Mouse (Mus musculus): ENCODE measurements around the gene Kif26b. TPM values are rescaled to one million over a fixed set of nuclear protein-coding genes. Genes with fewer than 3 reads are reported as not detected.

Kif26b gene
- polyA plus RNA-seq, 1 experiment from 2014 or later: 0.44 TPM

GRCm38 (mm10) chr1:178917194-178917902 is 388.4 kb downstream of the Kif26b start:
- Histone ChIP-seq H3K4me2 (replicated peaks; ENCODE audit: low read depth, low read length) (no peak overlapping the region; the same call in 1 of the 2 replicates), H3K27me3 (replicated peaks; ENCODE audit: insufficient read depth, low read length) (0 out of 2 replicates have a peak, but pooled peaks cover 7% of the 10 kb centered on the region), H3K27ac (ENCODE audit: low read length) (no peak overlapping the region), H3K9ac (replicated peaks; ENCODE audit: low read depth) (no peak overlapping the region), H3K36me3 (ENCODE audit: insufficient read depth, low read length) (no peaks in the 10 kb centered on the region), H3K4me1 (ENCODE audit: insufficient read depth, low read depth, low read length) (no peaks in the 10 kb centered on the region), H3K9me3 (ENCODE audit: low read length) (no peaks in the 10 kb centered on the region), H3K4me3 (ENCODE audit: low read depth, low read length) (no peak overlapping the region)
- TF ChIP-seq EP300 (IDR thresholded peaks at IDR 0.05) (no peak), CTCF (IDR thresholded peaks at IDR 0.05) (peak; percentile 29; the same call in 1 of the 2 replicates)
- DNase-seq (ENCODE audit: low spot score) (peak; percentile 44), ATAC-seq (peak; percentile 40)
- WGBS: 52% methylated on average over 29 of the region's 31 CpGs

DNA sequence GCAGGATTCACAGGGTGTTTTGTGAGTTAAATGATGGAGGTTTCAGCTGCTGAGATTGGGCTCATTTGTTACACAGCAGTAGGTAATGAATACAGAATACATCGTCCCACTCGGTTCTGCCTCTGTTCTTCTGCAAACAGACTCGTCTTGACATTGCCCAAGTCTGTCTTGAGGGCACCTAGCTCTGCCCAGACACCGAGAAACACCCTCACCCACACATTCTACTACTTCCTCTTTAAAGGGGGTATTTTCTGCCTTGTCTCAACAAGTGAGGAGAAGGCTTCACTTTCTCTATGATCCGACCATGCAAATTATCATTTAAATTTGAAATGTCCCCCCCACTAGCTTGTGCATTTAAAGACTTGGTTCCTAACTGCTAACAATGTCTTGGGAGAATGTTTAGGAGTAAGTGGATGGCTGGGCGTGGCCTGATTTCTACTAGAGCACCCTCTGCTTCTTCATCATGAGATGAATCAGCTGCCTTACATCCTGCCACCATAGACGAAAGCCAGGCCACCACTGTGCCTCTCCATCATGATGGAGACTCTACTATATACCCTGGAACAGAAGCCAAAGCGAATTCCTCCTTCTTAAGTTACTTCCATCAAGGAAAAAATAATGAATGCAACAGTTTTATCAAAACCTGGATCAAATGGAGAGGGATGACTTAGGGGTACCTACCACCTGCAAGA is 395.7 kb downstream of the Kif26b start:
- Histone ChIP-seq H3K4me1 (ENCODE audit: insufficient read depth, low read depth, low read length) (no peaks in the 10 kb centered on the region), H3K27ac (ENCODE audit: low read length) (no peak overlapping the region), H3K27me3 (replicated peaks; ENCODE audit: insufficient read depth, low read length) (no peaks in the 10 kb centered on the region), H3K4me3 (ENCODE audit: low read depth, low read length) (no peak overlapping the region), H3K4me2 (replicated peaks; ENCODE audit: low read depth, low read length) (no peak overlapping the region), H3K9me3 (ENCODE audit: low read length) (no peaks in the 10 kb centered on the region), H3K9ac (replicated peaks; ENCODE audit: low read depth) (no peak overlapping the region), H3K36me3 (ENCODE audit: insufficient read depth, low read length) (no peaks in the 10 kb centered on the region)
- ATAC-seq (no peak), DNase-seq (ENCODE audit: low spot score) (no peak)
- TF ChIP-seq CTCF (IDR thresholded peaks at IDR 0.05) (no peak), EP300 (IDR thresholded peaks at IDR 0.05) (no peak)
- WGBS: 72% methylated on average over 8 of the region's 8 CpGs

DNA sequence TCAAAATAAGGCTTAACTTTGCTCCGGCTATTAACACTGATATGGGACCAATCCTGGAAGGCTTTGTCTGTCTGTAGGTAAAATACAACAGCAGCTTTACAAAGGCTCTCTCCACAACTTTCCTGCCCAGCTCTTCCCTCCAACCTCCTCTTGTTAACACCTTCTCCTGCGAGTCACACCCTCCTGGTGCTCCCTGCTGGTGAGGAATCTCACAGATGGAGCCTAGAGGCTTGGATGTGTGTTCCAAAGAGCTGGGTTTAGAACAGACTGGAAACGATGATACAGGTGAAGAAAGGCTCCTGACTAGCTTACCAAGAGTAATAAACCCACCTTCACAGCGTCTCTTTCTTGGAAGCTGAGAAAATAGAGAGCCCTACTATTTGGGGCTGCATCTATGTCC is 400.6 kb downstream of the Kif26b start:
- DNase-seq (ENCODE audit: low spot score) (no peak), ATAC-seq (no peak)
- no peak overlapping the region for H3K9ac ChIP-seq (replicated peaks; ENCODE audit: low read depth)
- no peaks in the 10 kb centered on the region for H3K9me3 ChIP-seq (ENCODE audit: low read length)
- H3K27me3 ChIP-seq (replicated peaks; ENCODE audit: insufficient read depth, low read length): no peaks in the 10 kb centered on the region
- H3K4me1 ChIP-seq (ENCODE audit: insufficient read depth, low read depth, low read length): no peaks in the 10 kb centered on the region
- no peak overlapping the region for H3K4me2 ChIP-seq (replicated peaks; ENCODE audit: low read depth, low read length)
- WGBS: 48% methylated on average over 4 of the region's 4 CpGs
- H3K4me3 ChIP-seq (ENCODE audit: low read depth, low read length): no peak overlapping the region
- no peak for TF ChIP-seq EP300 (IDR thresholded peaks at IDR 0.05)
- no peak for TF ChIP-seq CTCF (IDR thresholded peaks at IDR 0.05)
- no peaks in the 10 kb centered on the region for H3K36me3 ChIP-seq (ENCODE audit: insufficient read depth, low read length)
- no peak overlapping the region for H3K27ac ChIP-seq (ENCODE audit: low read length)

- WGBS: 87% methylated on average over 6 of the region's 6 CpGs
- no peak overlapping the region for H3K27ac ChIP-seq (ENCODE audit: low read length)
- H3K27me3 ChIP-seq (replicated peaks; ENCODE audit: insufficient read depth, low read length): no peaks in the 10 kb centered on the region
- no peaks in the 10 kb centered on the region for H3K9me3 ChIP-seq (ENCODE audit: low read length)
- DNase-seq (ENCODE audit: low spot score) (no peak), ATAC-seq (no peak)
- no peaks in the 10 kb centered on the region for H3K4me1 ChIP-seq (ENCODE audit: insufficient read depth, low read depth, low read length)
- no peak for TF ChIP-seq CTCF (IDR thresholded peaks at IDR 0.05)
- TF ChIP-seq EP300 (IDR thresholded peaks at IDR 0.05): no peak
- no peak overlapping the region for H3K9ac ChIP-seq (replicated peaks; ENCODE audit: low read depth)
- no peak overlapping the region for H3K4me2 ChIP-seq (replicated peaks; ENCODE audit: low read depth, low read length)
- H3K36me3 ChIP-seq (ENCODE audit: insufficient read depth, low read length): no peaks in the 10 kb centered on the region
- no peak overlapping the region for H3K4me3 ChIP-seq (ENCODE audit: low read depth, low read length)
These were observed 405.2 kb downstream of the Kif26b start for GRCm38 (mm10) chr1:178933953-178934637.

DNA sequence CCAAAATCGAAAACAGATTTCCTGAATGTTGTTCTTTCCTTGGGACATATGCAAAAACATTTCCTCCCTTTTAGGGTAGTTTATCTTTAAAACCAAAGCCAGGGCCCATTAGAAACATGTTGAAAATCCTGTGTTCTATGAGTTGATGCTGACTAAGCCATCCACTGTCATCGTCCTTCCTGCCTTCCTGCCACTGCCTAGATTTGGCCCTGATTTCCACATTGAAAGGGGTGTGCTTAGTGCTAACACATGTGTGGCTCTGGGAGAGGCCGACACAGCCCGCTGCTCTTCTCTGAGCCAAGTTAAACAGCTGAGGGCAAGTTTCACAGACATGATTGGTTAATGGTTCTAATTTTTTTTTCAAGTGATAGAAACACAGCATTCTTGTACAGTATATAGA is 407.5 kb downstream of the Kif26b start:
- Histone ChIP-seq H3K4me2 (replicated peaks; ENCODE audit: low read depth, low read length) (no peak overlapping the region), H3K36me3 (ENCODE audit: insufficient read depth, low read length) (no peaks in the 10 kb centered on the region), H3K9ac (replicated peaks; ENCODE audit: low read depth) (no peak overlapping the region), H3K27me3 (replicated peaks; ENCODE audit: insufficient read depth, low read length) (no peaks in the 10 kb centered on the region), H3K9me3 (ENCODE audit: low read length) (no peaks in the 10 kb centered on the region), H3K27ac (ENCODE audit: low read length) (no peak overlapping the region), H3K4me3 (ENCODE audit: low read depth, low read length) (no peak overlapping the region), H3K4me1 (ENCODE audit: insufficient read depth, low read depth, low read length) (no peaks in the 10 kb centered on the region)
- ATAC-seq (peak; percentile 83), DNase-seq (ENCODE audit: low spot score) (peak; percentile 50)
- TF ChIP-seq EP300 (IDR thresholded peaks at IDR 0.05): no peak
- no peak for TF ChIP-seq CTCF (IDR thresholded peaks at IDR 0.05)
- WGBS: 39% methylated on average over 4 of the region's 4 CpGs

DNA sequence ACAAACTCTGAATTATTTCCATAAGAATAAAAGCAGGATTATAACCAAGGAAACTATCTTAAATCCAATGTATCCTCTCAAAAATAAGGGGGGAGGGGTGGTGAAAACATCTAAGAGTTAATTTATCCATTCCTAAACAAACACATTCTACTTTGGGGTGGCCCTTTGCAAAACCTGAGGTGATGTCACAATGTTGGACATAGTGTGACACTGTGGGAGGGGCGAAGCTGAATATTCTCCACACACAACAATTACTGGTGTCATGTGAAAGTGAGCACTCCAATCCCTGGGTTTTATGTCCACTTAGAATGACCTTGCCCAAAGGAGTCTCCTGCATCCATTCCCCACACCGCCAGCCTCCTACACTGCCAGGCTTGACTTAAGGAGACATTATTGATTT is 408.1 kb downstream of the Kif26b start:
- no peak for TF ChIP-seq CTCF (IDR thresholded peaks at IDR 0.05)
- no peak for TF ChIP-seq EP300 (IDR thresholded peaks at IDR 0.05)
- H3K36me3 ChIP-seq (ENCODE audit: insufficient read depth, low read length): no peaks in the 10 kb centered on the region
- H3K27ac ChIP-seq (ENCODE audit: low read length): no peak overlapping the region
- no peaks in the 10 kb centered on the region for H3K9me3 ChIP-seq (ENCODE audit: low read length)
- no peak overlapping the region for H3K4me2 ChIP-seq (replicated peaks; ENCODE audit: low read depth, low read length)
- 80% methylated on average over 2 of the region's 2 CpGs for WGBS
- no peak overlapping the region for H3K9ac ChIP-seq (replicated peaks; ENCODE audit: low read depth)
- no peaks in the 10 kb centered on the region for H3K27me3 ChIP-seq (replicated peaks; ENCODE audit: insufficient read depth, low read length)
- DNase-seq (ENCODE audit: low spot score) (no peak), ATAC-seq (no peak)
- no peaks in the 10 kb centered on the region for H3K4me1 ChIP-seq (ENCODE audit: insufficient read depth, low read depth, low read length)
- H3K4me3 ChIP-seq (ENCODE audit: low read depth, low read length): no peak overlapping the region
